Mouse (Mus musculus): Measurements from ENCODE around the gene Tdg. TPM values are rescaled to one million over a fixed set of nuclear protein-coding genes. Genes with fewer than 3 reads are reported as not detected.

The Tdg gene
- polyA plus RNA-seq, 1 experiment from 2014 or later: 115 TPM

- Histone ChIP-seq H3K36me3 (ENCODE audit: control insufficient read depth, insufficient read depth, low read length) (peaks cover 9% of the 10 kb centered on the region; the same call in 1 of the 2 replicates), H3K27me3 (ENCODE audit: control insufficient read depth, insufficient read depth, low read length) (no peaks in the 10 kb centered on the region), H3K9me3 (replicated peaks; ENCODE audit: control insufficient read depth, low read length) (no peaks in the 10 kb centered on the region), H3K4me1 (ENCODE audit: control insufficient read depth, insufficient read depth, low read length) (peaks cover 12% of the 10 kb centered on the region), H3K27ac (ENCODE audit: low read depth, low read length) (no peak overlapping the region), H3K9ac (ENCODE audit: low read depth, low read length) (0 out of 2 replicates have a peak overlapping the region, but pooled peaks have one; percentile 12), H3K4me3 (ENCODE audit: low read depth, low read length) (peak overlapping the region; percentile 85; the same call in 1 of the 2 replicates), H3K4me2 (peak overlapping the region; percentile 74)
- ATAC-seq (replicated peaks; ENCODE audit: insufficient number of reproducible peaks, low FRiP score, low TSS enrichment): no peak
- 79% methylated on average over 7 of the region's 7 CpGs for WGBS (ENCODE audit: insufficient replicate concordance)
Measured at GRCm38 (mm10) chr10:82631133-82631532, 1.5 kb downstream of the Tdg start.

GRCm38 (mm10) chr10:82632496-82633280 lies 3.1 kb downstream of the Tdg start:
- Histone ChIP-seq H3K4me3 (ENCODE audit: low read depth, low read length) (no peak overlapping the region), H3K9me3 (replicated peaks; ENCODE audit: control insufficient read depth, low read length) (no peaks in the 10 kb centered on the region), H3K9ac (ENCODE audit: low read depth, low read length) (no peak overlapping the region), H3K4me1 (ENCODE audit: control insufficient read depth, insufficient read depth, low read length) (peaks cover 12% of the 10 kb centered on the region), H3K27ac (ENCODE audit: low read depth, low read length) (no peak overlapping the region), H3K4me2 (no peak overlapping the region), H3K27me3 (ENCODE audit: control insufficient read depth, insufficient read depth, low read length) (no peaks in the 10 kb centered on the region), H3K36me3 (ENCODE audit: control insufficient read depth, insufficient read depth, low read length) (peaks cover 15% of the 10 kb centered on the region)
- ATAC-seq (replicated peaks; ENCODE audit: insufficient number of reproducible peaks, low FRiP score, low TSS enrichment): no peak
- 96% methylated on average over 12 of the region's 12 CpGs for WGBS (ENCODE audit: insufficient replicate concordance)

GRCm38 (mm10) chr10:82634348-82634747 lies 4.7 kb downstream of the Tdg start:
- H3K9me3 ChIP-seq (replicated peaks; ENCODE audit: control insufficient read depth, low read length): no peaks in the 10 kb centered on the region
- H3K36me3 ChIP-seq (ENCODE audit: control insufficient read depth, insufficient read depth, low read length): peaks cover 19% of the 10 kb centered on the region
- no peak overlapping the region for H3K4me3 ChIP-seq (ENCODE audit: low read depth, low read length)
- no peak overlapping the region for H3K9ac ChIP-seq (ENCODE audit: low read depth, low read length)
- ATAC-seq (replicated peaks; ENCODE audit: insufficient number of reproducible peaks, low FRiP score, low TSS enrichment): no peak
- no peak overlapping the region for H3K27ac ChIP-seq (ENCODE audit: low read depth, low read length)
- no peaks in the 10 kb centered on the region for H3K27me3 ChIP-seq (ENCODE audit: control insufficient read depth, insufficient read depth, low read length)
- H3K4me2 ChIP-seq: no peak overlapping the region
- WGBS (ENCODE audit: insufficient replicate concordance): 97% methylated on average over 7 of the region's 7 CpGs
- peaks cover 12% of the 10 kb centered on the region for H3K4me1 ChIP-seq (ENCODE audit: control insufficient read depth, insufficient read depth, low read length)

GRCm38 (mm10) chr10:82636321-82636720 lies 6.7 kb downstream of the Tdg start:
- H3K4me1 ChIP-seq (ENCODE audit: control insufficient read depth, insufficient read depth, low read length): peaks cover 3% of the 10 kb centered on the region; the same call in 1 of the 2 replicates
- H3K4me2 ChIP-seq: no peak overlapping the region
- ATAC-seq (replicated peaks; ENCODE audit: insufficient number of reproducible peaks, low FRiP score, low TSS enrichment): no peak
- no peak overlapping the region for H3K4me3 ChIP-seq (ENCODE audit: low read depth, low read length)
- no peak overlapping the region for H3K27ac ChIP-seq (ENCODE audit: low read depth, low read length)
- H3K9ac ChIP-seq (ENCODE audit: low read depth, low read length): no peak overlapping the region
- peaks cover 26% of the 10 kb centered on the region for H3K36me3 ChIP-seq (ENCODE audit: control insufficient read depth, insufficient read depth, low read length)
- no peaks in the 10 kb centered on the region for H3K27me3 ChIP-seq (ENCODE audit: control insufficient read depth, insufficient read depth, low read length)
- 94% methylated on average over 3 of the region's 3 CpGs for WGBS (ENCODE audit: insufficient replicate concordance)
- no peaks in the 10 kb centered on the region for H3K9me3 ChIP-seq (replicated peaks; ENCODE audit: control insufficient read depth, low read length)

GRCm38 (mm10) chr10:82639032-82639698 lies 9.5 kb downstream of the Tdg start:
- Histone ChIP-seq H3K27me3 (ENCODE audit: control insufficient read depth, insufficient read depth, low read length) (no peaks in the 10 kb centered on the region), H3K4me2 (no peak overlapping the region), H3K27ac (ENCODE audit: low read depth, low read length) (no peak overlapping the region), H3K4me1 (ENCODE audit: control insufficient read depth, insufficient read depth, low read length) (no peaks in the 10 kb centered on the region), H3K4me3 (ENCODE audit: low read depth, low read length) (no peak overlapping the region), H3K9ac (ENCODE audit: low read depth, low read length) (no peak overlapping the region), H3K36me3 (ENCODE audit: control insufficient read depth, insufficient read depth, low read length) (peaks cover 25% of the 10 kb centered on the region), H3K9me3 (replicated peaks; ENCODE audit: control insufficient read depth, low read length) (no peaks in the 10 kb centered on the region)
- ATAC-seq (replicated peaks; ENCODE audit: insufficient number of reproducible peaks, low FRiP score, low TSS enrichment): no peak
- 92% methylated on average over 8 of the region's 8 CpGs for WGBS (ENCODE audit: insufficient replicate concordance)

- Histone ChIP-seq H3K27ac (ENCODE audit: low read depth, low read length) (no peak overlapping the region), H3K4me1 (ENCODE audit: control insufficient read depth, insufficient read depth, low read length) (no peaks in the 10 kb centered on the region), H3K4me2 (no peak overlapping the region), H3K9me3 (replicated peaks; ENCODE audit: control insufficient read depth, low read length) (no peaks in the 10 kb centered on the region), H3K4me3 (ENCODE audit: low read depth, low read length) (no peak overlapping the region), H3K9ac (ENCODE audit: low read depth, low read length) (no peak overlapping the region), H3K36me3 (ENCODE audit: control insufficient read depth, insufficient read depth, low read length) (peaks cover 36% of the 10 kb centered on the region), H3K27me3 (ENCODE audit: control insufficient read depth, insufficient read depth, low read length) (no peaks in the 10 kb centered on the region)
- 91% methylated on average over 8 of the region's 9 CpGs for WGBS (ENCODE audit: insufficient replicate concordance)
- no peak for ATAC-seq (replicated peaks; ENCODE audit: insufficient number of reproducible peaks, low FRiP score, low TSS enrichment)
Measured at GRCm38 (mm10) chr10:82641481-82641880, 11.9 kb downstream of the Tdg start.

- WGBS (ENCODE audit: insufficient replicate concordance): 93% methylated on average over 8 of the region's 8 CpGs
- ATAC-seq (replicated peaks; ENCODE audit: insufficient number of reproducible peaks, low FRiP score, low TSS enrichment): no peak
- H3K36me3 ChIP-seq (ENCODE audit: control insufficient read depth, insufficient read depth, low read length): peaks cover 29% of the 10 kb centered on the region
Measured at GRCm38 (mm10) chr10:82646083-82646482, 16.5 kb downstream of the Tdg start.

GRCm38 (mm10) chr10:82647205-82647811 lies 17.7 kb downstream of the Tdg start:
- Histone ChIP-seq H3K36me3 (ENCODE audit: control insufficient read depth, insufficient read depth, low read length) (peaks cover 32% of the 10 kb centered on the region), H3K4me1 (ENCODE audit: control insufficient read depth, insufficient read depth, low read length) (no peaks in the 10 kb centered on the region), H3K4me3 (ENCODE audit: low read depth, low read length) (no peak overlapping the region), H3K9ac (ENCODE audit: low read depth, low read length) (no peak overlapping the region), H3K27ac (ENCODE audit: low read depth, low read length) (no peak overlapping the region), H3K27me3 (ENCODE audit: control insufficient read depth, insufficient read depth, low read length) (no peaks in the 10 kb centered on the region), H3K9me3 (replicated peaks; ENCODE audit: control insufficient read depth, low read length) (no peaks in the 10 kb centered on the region), H3K4me2 (no peak overlapping the region)
- no peak for ATAC-seq (replicated peaks; ENCODE audit: insufficient number of reproducible peaks, low FRiP score, low TSS enrichment)
- WGBS (ENCODE audit: insufficient replicate concordance): 83% methylated on average over 17 of the region's 17 CpGs

More at GRCm38 (mm10) chr10:82646083-82646482, 16.5 kb downstream of the Tdg start:
- Histone ChIP-seq H3K4me3 (ENCODE audit: low read depth, low read length) (no peak overlapping the region), H3K9ac (ENCODE audit: low read depth, low read length) (no peak overlapping the region), H3K4me2 (no peak overlapping the region), H3K27me3 (ENCODE audit: control insufficient read depth, insufficient read depth, low read length) (no peaks in the 10 kb centered on the region), H3K9me3 (replicated peaks; ENCODE audit: control insufficient read depth, low read length) (no peaks in the 10 kb centered on the region), H3K4me1 (ENCODE audit: control insufficient read depth, insufficient read depth, low read length) (no peaks in the 10 kb centered on the region), H3K27ac (ENCODE audit: low read depth, low read length) (no peak overlapping the region)
